Mouse (Mus musculus): ENCODE data around the gene Ap1s3. TPM values are rescaled to one million over a fixed set of nuclear protein-coding genes. Genes with fewer than 3 reads are reported as not detected.

Gene Ap1s3
- polyA plus RNA-seq, 1 experiment from 2014 or later: 0.28 TPM

- 78% methylated on average over 4 of the region's 4 CpGs for WGBS
- Histone ChIP-seq H3K4me1 (no peaks in the 10 kb centered on the region), H3K9me3 (no peaks in the 10 kb centered on the region), H3K27me3 (ENCODE audit: insufficient read depth, poor library complexity, severe bottlenecking) (no peaks in the 10 kb centered on the region), H3K4me3 (no peak overlapping the region), H3K27ac (no peak overlapping the region), H3K36me3 (no peaks in the 10 kb centered on the region)
- no peak for DNase-seq (ENCODE audit: low spot score)
Measured at GRCm38 (mm10) chr1:79571912-79572311, 99.9 kb downstream of the Ap1s3 start.

GRCm38 (mm10) chr1:79571126-79571525 lies 100.6 kb downstream of the Ap1s3 start:
- Histone ChIP-seq H3K27me3 (ENCODE audit: insufficient read depth, poor library complexity, severe bottlenecking) (no peaks in the 10 kb centered on the region), H3K4me3 (no peak overlapping the region), H3K9me3 (no peaks in the 10 kb centered on the region), H3K36me3 (no peaks in the 10 kb centered on the region), H3K4me1 (no peaks in the 10 kb centered on the region), H3K27ac (no peak overlapping the region)
- WGBS: 84% methylated on average over 6 of the region's 6 CpGs
- DNase-seq (ENCODE audit: low spot score): no peak

GRCm38 (mm10) chr1:79561186-79561585 lies 110.6 kb downstream of the Ap1s3 start:
- DNase-seq (ENCODE audit: low spot score): no peak
- H3K27ac ChIP-seq: no peak overlapping the region
- WGBS: 62% methylated on average over 5 of the region's 5 CpGs

More at GRCm38 (mm10) chr1:79561186-79561585, 110.6 kb downstream of the Ap1s3 start:
- H3K4me1 ChIP-seq: no peaks in the 10 kb centered on the region
- no peaks in the 10 kb centered on the region for H3K27me3 ChIP-seq (ENCODE audit: insufficient read depth, poor library complexity, severe bottlenecking)
- no peaks in the 10 kb centered on the region for H3K36me3 ChIP-seq
- no peak overlapping the region for H3K4me3 ChIP-seq
- H3K9me3 ChIP-seq: no peaks in the 10 kb centered on the region

Other genes with a start within 250 kb of the Ap1s3 start
- 0.20 TPM in 2 replicates for gene Scg2, start 231.9 kb downstream of the Ap1s3 start, polyA plus RNA-seq (2016; fragmentation: Nextera tagmentation; extraction: Ambion mirVana)
- 53.1 and 58.9 TPM in 2 replicates for gene Mrpl44, start 104.0 kb upstream of the Ap1s3 start, polyA plus RNA-seq (2016; fragmentation: Nextera tagmentation; extraction: Ambion mirVana)
- 25.1 and 25.5 TPM in 2 replicates for gene Wdfy1, start 104.2 kb upstream of the Ap1s3 start, polyA plus RNA-seq (2016; fragmentation: Nextera tagmentation; extraction: Ambion mirVana)
- gene Serpine2, start 189.2 kb upstream of the Ap1s3 start, polyA plus RNA-seq (2016; fragmentation: Nextera tagmentation; extraction: Ambion mirVana): 112 and 136 TPM in 2 replicates

Data from heart, embryonic 10.5 days (tissue).